16 mouse cellular contexts compared by ENCODE assay signal in genomic region chr16:94094251-94095108, GRCm38 (mm10). TPM values are rescaled to one million over a fixed set of nuclear protein-coding genes. Genes with fewer than 3 reads are reported as not detected.
DNase-seq lines count a peak whose midpoint lies in the region; ATAC-seq lines count a peak whose summit lies in the region.
"Had no signal": no experiment of that assay in that cellular context is flagged by ENCODE, and none has a peak within 500 bp of the region (broad histone marks: within the 10 kb centered on the region; RNA-seq: fewer than 3 reads in every experiment).

No protein-coding gene starts in this region.

- no peak overlapping the region for H3K4me3 ChIP-seq in forebrain, embryonic 10.5 days
- no peak overlapping the region for H3K4me3 ChIP-seq in forebrain, embryonic 12.5 days (replicated peaks)
- peak overlapping the region; percentile 2; the same call in 1 of the 2 replicates for H3K4me3 ChIP-seq in kidney, embryonic 14.5 days (ENCODE audit: low read length)
- no peak overlapping the region for H3K4me3 ChIP-seq in limb, embryonic 11.5 days (ENCODE audit: low read depth, low read length)
- H3K4me3 ChIP-seq: heart, embryonic 13.5 days; liver, embryonic 13.5 days; neural tube, embryonic 12.5 days had no signal

- H3K9me3 ChIP-seq in forebrain, embryonic 10.5 days, result no peaks in the 10 kb centered on the region
- H3K9me3 ChIP-seq in forebrain, embryonic 12.5 days, result no peaks in the 10 kb centered on the region
- no peaks in the 10 kb centered on the region for H3K9me3 ChIP-seq in kidney, embryonic 14.5 days (ENCODE audit: control insufficient read depth, low read length)
- H3K9me3 ChIP-seq in limb, embryonic 11.5 days (ENCODE audit: control insufficient read depth, low read length), result no peaks in the 10 kb centered on the region
- H3K9me3 ChIP-seq: heart, embryonic 13.5 days; liver, embryonic 13.5 days; neural tube, embryonic 12.5 days had no signal

- no peak overlapping the region for H3K27ac ChIP-seq in forebrain, embryonic 10.5 days
- H3K27ac ChIP-seq in forebrain, embryonic 12.5 days, result no peak overlapping the region
- H3K27ac ChIP-seq in kidney, embryonic 14.5 days (ENCODE audit: low read depth, low read length), result no peak overlapping the region
- no peak overlapping the region for H3K27ac ChIP-seq in limb, embryonic 11.5 days (replicated peaks; ENCODE audit: low read depth, low read length)
- H3K27ac ChIP-seq: heart, embryonic 13.5 days; liver, embryonic 13.5 days; neural tube, embryonic 12.5 days had no signal

- DNase-seq in forebrain, embryonic 10.5 days (ENCODE audit: extremely low spot score, low spot score), result peak; percentile 55
- DNase-seq in kidney, postnatal 10 days, result no peak
- DNase-seq in R1 (ENCODE audit: low read depth, low spot score), result peak; percentile 53
- peak; percentile 65 for DNase-seq in limb, embryonic 11.5 days (ENCODE audit: low spot score)
- DNase-seq in left cerebral cortex, adult 11 months (ENCODE audit: low spot score), result no peak
- DNase-seq in frontal cortex, postnatal 10 days (ENCODE audit: low spot score in 2 of 2), result no peak
- DNase-seq: adrenal gland, postnatal 14 days; cerebellum, adult 11 months; layer of hippocampus, adult 9-11 months; liver, embryonic 13.5 days; lung, postnatal 4 days; right cerebral cortex, postnatal 4 days had no signal

- H3K4me1 ChIP-seq in forebrain, embryonic 10.5 days, result peaks cover 45% of the 10 kb centered on the region
- peaks cover 11% of the 10 kb centered on the region for H3K4me1 ChIP-seq in forebrain, embryonic 12.5 days
- peaks cover 7% of the 10 kb centered on the region; the same call in 1 of the 2 replicates for H3K4me1 ChIP-seq in kidney, embryonic 14.5 days (ENCODE audit: control insufficient read depth, insufficient read depth, low read length)
- H3K4me1 ChIP-seq in limb, embryonic 11.5 days (ENCODE audit: control insufficient read depth, insufficient read depth, low read length), result peaks cover 11% of the 10 kb centered on the region; the same call in 1 of the 2 replicates
- H3K4me1 ChIP-seq: liver, embryonic 13.5 days had no signal

- no peak overlapping the region for H3K4me2 ChIP-seq in forebrain, embryonic 12.5 days
- H3K4me2 ChIP-seq in kidney, embryonic 14.5 days (replicated peaks; ENCODE audit: low read depth, low read length), result no peak overlapping the region
- H3K4me2 ChIP-seq in limb, embryonic 11.5 days (ENCODE audit: low read depth, severe bottlenecking), result no peak overlapping the region
- H3K4me2 ChIP-seq: heart, embryonic 13.5 days; liver, embryonic 13.5 days; neural tube, embryonic 12.5 days had no signal

- under 1% methylated on average over 46 of the region's 48 CpGs for WGBS in forebrain, embryonic 10.5 days
- under 1% methylated on average over 48 of the region's 48 CpGs for WGBS in forebrain, embryonic 12.5 days
- WGBS in kidney, embryonic 14.5 days, result under 1% methylated on average over 48 of the region's 48 CpGs
- WGBS in limb, embryonic 11.5 days, result under 1% methylated on average over 48 of the region's 48 CpGs

- peaks cover 100% of the 10 kb centered on the region for H3K27me3 ChIP-seq in forebrain, embryonic 10.5 days (ENCODE audit: poor library complexity, severe bottlenecking)
- H3K27me3 ChIP-seq in forebrain, embryonic 12.5 days, result peaks cover 92% of the 10 kb centered on the region
- peaks cover 86% of the 10 kb centered on the region for H3K27me3 ChIP-seq in kidney, embryonic 14.5 days (ENCODE audit: control insufficient read depth, insufficient read depth, low read length)
- peaks cover 76% of the 10 kb centered on the region for H3K27me3 ChIP-seq in limb, embryonic 11.5 days (ENCODE audit: control insufficient read depth, insufficient read depth, low read length)

- ATAC-seq in forebrain, embryonic 12.5 days (ENCODE audit: low FRiP score), result no peak
- no peak for ATAC-seq in kidney, embryonic 14.5 days (ENCODE audit: low FRiP score, low TSS enrichment)
- ATAC-seq in limb, embryonic 11.5 days (ENCODE audit: insufficient number of reproducible peaks, low FRiP score, low TSS enrichment, low read depth), result no peak

- H3K36me3 ChIP-seq in forebrain, embryonic 10.5 days (replicated peaks), result no peaks in the 10 kb centered on the region
- no peaks in the 10 kb centered on the region for H3K36me3 ChIP-seq in forebrain, embryonic 12.5 days (replicated peaks)
- H3K36me3 ChIP-seq in kidney, embryonic 14.5 days (ENCODE audit: control insufficient read depth, insufficient read depth, low read length), result no peaks in the 10 kb centered on the region
- no peaks in the 10 kb centered on the region for H3K36me3 ChIP-seq in limb, embryonic 11.5 days (ENCODE audit: control insufficient read depth, insufficient read depth, low read length)
- H3K36me3 ChIP-seq: heart, embryonic 13.5 days; liver, embryonic 13.5 days; neural tube, embryonic 12.5 days had no signal

- no peak overlapping the region for H3K9ac ChIP-seq in forebrain, embryonic 12.5 days
- H3K9ac ChIP-seq in kidney, embryonic 14.5 days (ENCODE audit: low read depth, low read length), result no peak overlapping the region
- no peak overlapping the region for H3K9ac ChIP-seq in limb, embryonic 11.5 days (ENCODE audit: low read length)
- H3K9ac ChIP-seq: heart, embryonic 13.5 days; liver, embryonic 13.5 days; neural tube, embryonic 12.5 days had no signal

RNA-seq across cellular contexts. Expression of gene Sim2, which starts 9.7 kb away (rescaled TPM):
- polyA plus RNA-seq in forebrain, embryonic 10.5 days (2016; fragmentation: Nextera tagmentation; extraction: Ambion mirVana), result 0.04 and 0.14 TPM in 2 replicates
- 1.1 and 1.8 TPM in 2 replicates for polyA plus RNA-seq in forebrain, embryonic 12.5 days (2016; fragmentation: Nextera tagmentation; extraction: Ambion mirVana)
- 2.2 and 2.5 TPM in 2 replicates for polyA plus RNA-seq in kidney, embryonic 14.5 days (2014; fragmentation: Nextera tagmentation; extraction: Ambion mirVana)
- 2.6 and 2.7 TPM in 2 replicates for polyA plus RNA-seq in limb, embryonic 11.5 days (2014; fragmentation: Nextera tagmentation; extraction: Ambion mirVana)
- polyA plus RNA-seq: liver, embryonic 13.5 days had no signal

Comparison
In these comparisons a context has a peak if more than half of its experiments do, and no peak if none do; other contexts are left out.
1. DNase-seq: peak in forebrain, embryonic 10.5 days (single experiment), R1 (single experiment) and limb, embryonic 11.5 days (single experiment); none in kidney, postnatal 10 days (single experiment), left cerebral cortex, adult 11 months (single experiment) and frontal cortex, postnatal 10 days (0 of 2).